Mouse (Mus musculus): ENCODE results near the gene Olfr54. TPM values are rescaled to one million over a fixed set of nuclear protein-coding genes. Genes with fewer than 3 reads are reported as not detected.

Gene Olfr54
- polyA plus RNA-seq (2012; rRNA removed): not detected in 2 replicates

GRCm38 (mm10) chr11:51013936-51014335 lies at the start of gene Olfr54:
TSS of gene Olfr54 (plus strand) at chr11:51014236.

GRCm38 (mm10) chr11:50966230-50966629 lies 47.8 kb upstream of the Olfr54 start, which contains the start of gene Olfr1378:
TSS of gene Olfr1378 (plus strand) at chr11:50966530.

DNA sequence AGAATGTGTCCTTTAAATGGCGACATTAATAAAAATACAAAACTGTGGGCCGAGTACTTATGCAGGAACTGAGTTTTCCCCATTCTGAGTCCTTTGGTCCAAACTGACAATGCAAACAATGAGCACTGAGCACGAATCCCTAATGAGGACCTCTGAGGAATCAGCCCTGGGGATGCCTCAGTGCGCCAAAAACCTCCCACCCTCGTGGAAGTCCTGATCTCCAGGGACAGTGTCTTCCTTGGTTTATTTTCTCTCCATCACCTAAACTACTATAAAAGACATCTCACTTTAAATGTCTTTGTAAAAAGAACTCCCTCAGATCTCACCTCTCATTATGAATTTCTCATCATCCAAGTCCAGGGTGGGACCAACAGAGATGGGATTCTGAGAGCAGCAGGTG lies 32.4 kb upstream of the Olfr54 start, which contains the start of gene Olfr1377:
Gene Olfr1377, plus strand, starts transcription at position 301 of the 400 bp plus-strand sequence.

DNA sequence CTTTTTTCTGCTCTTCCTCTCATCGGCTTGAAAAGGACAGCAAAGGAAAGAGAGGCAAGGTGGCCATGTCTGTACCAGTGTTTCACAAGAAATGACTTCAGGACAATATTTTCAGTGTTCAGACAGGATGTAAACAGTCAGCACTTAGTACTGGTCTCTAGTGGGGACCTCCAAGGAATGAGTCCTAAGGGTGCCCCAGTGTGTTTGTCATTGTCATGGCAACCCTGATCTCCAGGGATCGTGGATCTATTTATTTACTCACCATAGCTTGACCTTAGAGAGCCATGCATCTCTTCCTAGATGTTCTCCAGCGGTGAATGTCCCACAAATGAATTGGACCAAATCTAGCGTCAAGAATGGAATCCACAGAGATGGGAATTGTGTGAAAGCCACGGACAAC lies 10.7 kb upstream of the Olfr54 start, which contains the start of gene Olfr51:
Gene Olfr51, plus strand, starts transcription at position 301 of the 400 bp plus-strand sequence.

DNA sequence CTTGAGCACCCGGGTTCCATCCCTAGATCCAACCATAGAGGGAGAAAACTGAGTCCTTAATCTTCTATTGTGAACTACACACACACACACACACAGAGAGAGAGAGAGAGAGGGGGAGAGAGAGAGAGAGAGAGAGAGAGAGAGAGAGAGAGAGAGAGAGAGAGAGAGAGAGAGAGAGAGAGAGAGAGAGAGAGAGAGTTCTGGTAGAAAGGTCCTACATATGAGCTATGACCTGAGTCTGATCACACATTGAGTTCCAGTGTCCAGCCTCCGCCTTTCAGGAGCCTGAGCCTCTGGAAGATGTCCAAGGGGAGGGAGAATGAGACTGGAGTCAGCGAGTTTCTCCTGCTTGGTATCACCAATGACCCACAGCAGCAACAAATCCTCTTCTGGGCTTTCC lies 33.8 kb downstream of the Olfr54 start, which contains the start of gene Olfr1375:
Gene Olfr1375, plus strand, starts transcription at position 301 of the 400 bp plus-strand sequence.

DNA sequence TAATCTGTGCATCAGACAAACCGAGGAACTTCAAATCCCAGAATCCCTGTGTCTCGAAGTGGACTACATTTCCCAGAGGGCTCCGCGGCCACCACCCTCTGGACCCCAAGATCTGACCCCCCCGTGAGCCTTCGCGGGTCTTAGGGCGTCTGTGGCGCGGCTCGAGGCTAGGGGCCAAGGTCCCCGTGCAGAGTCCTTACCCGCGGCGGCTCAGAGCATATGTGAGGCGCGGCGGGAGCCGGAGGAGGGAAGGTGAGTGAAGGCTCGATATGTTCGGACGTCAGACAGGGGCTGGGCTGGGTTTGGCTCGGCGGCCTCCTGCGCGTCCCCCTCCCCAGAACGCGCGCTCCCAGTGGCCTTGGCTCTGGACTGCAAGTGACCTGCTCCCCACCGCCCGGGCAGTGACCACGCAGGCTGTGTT lies 45.1 kb downstream of the Olfr54 start, which contains the start of gene Zfp354a:
Gene Zfp354a, plus strand, starts transcription at position 107 of the 421 bp plus-strand sequence.

Other genes starting within 250 kb of the Olfr54 start
- 0.28 and 0.52 TPM in 2 replicates for gene Zfp354c, start 186.5 kb upstream of the Olfr54 start, polyA plus RNA-seq (2012; rRNA removed)
- 0.03 TPM in 1 of 2 replicates, not detected in the other for gene Zfp879, start 172.7 kb upstream of the Olfr54 start, polyA plus RNA-seq (2012; rRNA removed)
- 0.04 TPM in 1 of 2 replicates, not detected in the other for gene Grm6, start 163.6 kb upstream of the Olfr54 start, polyA plus RNA-seq (2012; rRNA removed)
- gene Zfp454, start 126.6 kb upstream of the Olfr54 start, polyA plus RNA-seq (2012; rRNA removed): 0.04 TPM in 1 of 2 replicates, not detected in the other
- gene Zfp2, start 98.1 kb upstream of the Olfr54 start, polyA plus RNA-seq (2012; rRNA removed): 0.09 TPM in 2 replicates
- gene Zfp354b, start 82.6 kb upstream of the Olfr54 start, polyA plus RNA-seq (2012; rRNA removed): not detected in 2 replicates
- gene 4933414I15Rik, start 70.5 kb upstream of the Olfr54 start, polyA plus RNA-seq (2012; rRNA removed): not detected in 2 replicates
- 0.16 TPM in 1 of 2 replicates, not detected in the other for gene Prop1, start 60.5 kb upstream of the Olfr54 start, polyA plus RNA-seq (2012; rRNA removed)
- gene Olfr1378, start 47.7 kb upstream of the Olfr54 start, polyA plus RNA-seq (2012; rRNA removed): not detected in 2 replicates
- not detected in 2 replicates for gene Olfr1377, start 32.3 kb upstream of the Olfr54 start, polyA plus RNA-seq (2012; rRNA removed)
- gene Olfr51, start 10.6 kb upstream of the Olfr54 start, polyA plus RNA-seq (2012; rRNA removed): not detected in 2 replicates
- gene Olfr1375, start 33.9 kb downstream of the Olfr54 start, polyA plus RNA-seq (2012; rRNA removed): not detected in 2 replicates
- 0.05 and 0.56 TPM in 2 replicates for gene Zfp354a, start 45.0 kb downstream of the Olfr54 start, polyA plus RNA-seq (2012; rRNA removed)
- not detected in 2 replicates for gene Gm12569, start 206.2 kb downstream of the Olfr54 start, polyA plus RNA-seq (2012; rRNA removed)
- gene Clk4, start 247.5 kb downstream of the Olfr54 start, polyA plus RNA-seq (2012; rRNA removed): 1.6 and 3.9 TPM in 2 replicates
- 0.40 TPM in 1 of 2 replicates, not detected in the other for gene BC049762, start 248.8 kb downstream of the Olfr54 start, polyA plus RNA-seq (2012; rRNA removed)